Mouse (Mus musculus): Measurements from ENCODE around the gene Nol8.

The Nol8 gene

GRCm38 (mm10) chr13:49652481-49653179, at the start of gene Nol8, which contains the start of gene Cenpp:
TSS of gene Nol8 (plus strand) at chr13:49653078.
TSS of gene Cenpp (minus strand) at chr13:49652785.
- peak; percentile 99 for DNase-seq

GRCm38 (mm10) chr13:49603603-49604002, 49.3 kb upstream of the Nol8 start:
- DNase-seq: no peak

GRCm38 (mm10) chr13:49607714-49608113, 45.2 kb upstream of the Nol8 start, which contains the start of gene Ogn:
TSS of gene Ogn (plus strand) at chr13:49608046.
- peak; percentile 72 for DNase-seq

GRCm38 (mm10) chr13:49608589-49609322, 44.1 kb upstream of the Nol8 start:
- DNase-seq: no peak

GRCm38 (mm10) chr13:49617021-49617420, 35.9 kb upstream of the Nol8 start:
- no peak for DNase-seq

GRCm38 (mm10) chr13:49618365-49618764, 34.5 kb upstream of the Nol8 start:
- no peak for DNase-seq

GRCm38 (mm10) chr13:49623216-49623615, 29.7 kb upstream of the Nol8 start:
- DNase-seq: peak; percentile 37

GRCm38 (mm10) chr13:49628167-49628566, 24.7 kb upstream of the Nol8 start:
- no peak for DNase-seq

GRCm38 (mm10) chr13:49629076-49629475, 23.8 kb upstream of the Nol8 start:
- DNase-seq: peak; percentile 67

GRCm38 (mm10) chr13:49639965-49640364, 12.9 kb upstream of the Nol8 start:
- DNase-seq: no peak

- DNase-seq: no peak
Observed at GRCm38 (mm10) chr13:49642650-49643049, 10.2 kb upstream of the Nol8 start.

GRCm38 (mm10) chr13:49643669-49644362, 9.1 kb upstream of the Nol8 start:
- DNase-seq: peak; percentile 5

- peak; percentile 15 for DNase-seq
Observed at GRCm38 (mm10) chr13:49644731-49645529, 7.9 kb upstream of the Nol8 start.

GRCm38 (mm10) chr13:49646019-49646418, 6.9 kb upstream of the Nol8 start:
- DNase-seq: no peak

GRCm38 (mm10) chr13:49651136-49651535, 1.7 kb upstream of the Nol8 start:
- DNase-seq: no peak

- DNase-seq: no peak
Observed at GRCm38 (mm10) chr13:49651781-49652351, 1.0 kb upstream of the Nol8 start.

- DNase-seq: no peak
Observed at GRCm38 (mm10) chr13:49653180-49653541, 283 bp downstream of the Nol8 start.

- DNase-seq: no peak
Observed at GRCm38 (mm10) chr13:49677793-49678192, 24.9 kb downstream of the Nol8 start.

GRCm38 (mm10) chr13:49681351-49682232, 28.7 kb downstream of the Nol8 start, which contains the start of gene Iars:
TSS of gene Iars (plus strand) at chr13:49682100.
- peak; percentile 100 for DNase-seq

GRCm38 (mm10) chr13:49682233-49682846, 29.5 kb downstream of the Nol8 start:
- DNase-seq: no peak

GRCm38 (mm10) chr13:49684266-49684665, 31.4 kb downstream of the Nol8 start:
- no peak for DNase-seq

All from lung, postnatal 36 days (tissue).